Mouse (Mus musculus) hindbrain, postnatal 0 days (tissue): ENCODE measurements around the gene Naglu. TPM values are rescaled to one million over a fixed set of nuclear protein-coding genes. Genes with fewer than 3 reads are reported as not detected.
"Not testable (repeated sequence)": the region's sequence is repeated elsewhere in the genome, so short reads cannot be mapped to it uniquely, and the experiment has no call there.

Experiments used
- ATAC-seq: fragments of 200-750 bp; cut with Nextera tagmentation; 2 replicates; pipeline ENCODE4 v1.8.0; 2017; ENCODE audit warnings: mild to moderate bottlenecking, moderate TSS enrichment, moderate library complexity
- DNase-seq: peaks from one replicate; pipeline ENCODE4 v3.0.0-alpha.2; 2015; ENCODE audit warnings: low spot score
- H3K27ac ChIP-seq: fragments of 300-500 bp; sonication (generic); 2 replicates; pipeline ENCODE4 v1.5.1; 2014; ENCODE audit warnings: mild to moderate bottlenecking
- H3K27me3 ChIP-seq: fragments of 300-500 bp; sonication (generic); 2 replicates; pipeline ENCODE4 v1.6.1; 2014; ENCODE audit warnings: low read length, mixed read lengths; ENCODE audit not compliant: insufficient read depth
- H3K36me3 ChIP-seq: fragments of 300-500 bp; sonication (generic); 2 replicates; pipeline ENCODE4 v1.6.1; 2014; ENCODE audit warnings: low read length, mixed read lengths; ENCODE audit not compliant: insufficient read depth
- H3K4me1 ChIP-seq: fragments of 300-500 bp; sonication (generic); 2 replicates; pipeline ENCODE4 v1.6.1; 2014; ENCODE audit warnings: antibody characterized with exemption, low read length, mixed read lengths; ENCODE audit not compliant: insufficient read depth
- H3K4me2 ChIP-seq: fragments of 300-500 bp; sonication (generic); 2 replicates; pipeline ENCODE4 v1.6.1; 2014; ENCODE audit warnings: low read depth, mild to moderate bottlenecking, low read length, moderate library complexity, mixed read lengths
- H3K4me3 ChIP-seq: fragments of 300-500 bp; sonication (generic); 2 replicates; pipeline ENCODE4 v1.5.1; 2014; ENCODE audit warnings: low read length
- H3K9ac ChIP-seq: fragments of 300-500 bp; sonication (generic); replicated peaks from 2 replicates; pipeline ENCODE4 v1.6.1; 2014; ENCODE audit warnings: mild to moderate bottlenecking, low read length, moderate library complexity, mixed read lengths
- H3K9me3 ChIP-seq: fragments of 300-500 bp; sonication (generic); 2 replicates; pipeline ENCODE4 v1.6.1; 2016; ENCODE audit warnings: low read length, mixed read lengths
- CTCF ChIP-seq: IDR thresholded peaks from 2 replicates; pipeline ENCODE4 v1.5.1; 2016; ENCODE audit warnings: antibody characterized with exemption, control low read depth, low read depth
- WGBS: fragments of 180-500 bp; shearing (Covaris S2); extraction: QIAGEN DNeasy Blood & Tissue Kit; methylation state at CpG from one replicate; pipeline ENCODE4 v1.1.7; 2014; 5-methylcytosine and 5-hydroxymethylcytosine counted together
- microRNA-seq, 2 experiments: library from miRNA; unstranded; fragments of <30 nt; microRNA quantifications; one replicate each; pipeline ENCODE4; 2016
- polyA plus RNA-seq: library from polyadenylated mRNA; unstranded; fragments of >200 nt; fragmentation: Nextera tagmentation; extraction: Ambion mirVana; gene quantifications from 2 replicates; pipeline ENCODE4 v1.2.1, GENCODE M21; 2015
- total RNA-seq: library from RNA; depleted of rRNA; stranded (reverse); fragments of >200 nt; gene quantifications from 2 replicates; pipeline ENCODE4 v1.2.3, GENCODE M21; 2014; rRNA removed

Naglu gene
- total and polyA plus RNA-seq, 2 experiments from 2014 or later: 17.0 to 23.8 TPM

DNA sequence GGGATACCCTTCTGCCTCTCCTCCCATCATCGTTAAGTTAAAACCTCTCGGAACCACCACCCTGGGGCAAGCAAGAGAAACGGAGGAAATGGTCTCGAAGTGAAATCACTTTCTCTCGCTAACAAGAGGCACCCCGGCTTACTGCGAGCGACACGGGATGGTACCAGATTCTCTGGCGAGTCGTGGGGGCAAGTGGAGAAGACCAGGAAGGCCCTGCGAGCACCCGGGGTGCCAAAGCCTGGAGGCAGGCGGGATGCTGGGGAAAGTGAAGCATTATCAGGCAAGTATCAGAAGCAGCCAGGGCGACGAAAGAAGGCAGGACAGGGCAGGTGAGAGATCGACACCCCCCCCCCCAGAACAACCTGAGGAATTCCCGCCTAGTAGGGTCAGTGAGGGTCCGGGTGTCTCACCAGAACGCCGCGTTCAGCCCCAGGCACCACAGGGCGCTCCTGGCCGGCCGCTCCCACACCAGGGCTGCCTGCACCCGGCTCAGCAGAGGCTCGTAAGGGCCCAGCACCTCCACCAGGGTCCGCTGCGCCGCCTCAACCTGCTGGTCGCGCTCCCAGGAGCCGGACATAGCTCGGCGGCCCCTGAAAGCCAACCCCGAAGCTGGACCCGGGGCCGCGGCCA, 49.4 kb downstream of the Naglu start:
- under 1% methylated on average over 39 of the region's 39 CpGs for WGBS
- DNase-seq (no peak), ATAC-seq (peak; percentile 71)
- peaks cover 6% of the 10 kb centered on the region for H3K36me3 ChIP-seq
- peak overlapping the region; percentile 97 for H3K4me3 ChIP-seq
- TF ChIP-seq CTCF: peak; percentile 24; the same call in 1 of the 2 replicates
- H3K4me1 ChIP-seq: peaks cover 14% of the 10 kb centered on the region; the same call in 1 of the 2 replicates
- no peaks in the 10 kb centered on the region for H3K27me3 ChIP-seq
- peak overlapping the region; percentile 94 for H3K27ac ChIP-seq
- H3K9me3 ChIP-seq: no peaks in the 10 kb centered on the region
- peak overlapping the region; percentile 93 for H3K9ac ChIP-seq
- peak overlapping the region; percentile 78 for H3K4me2 ChIP-seq

DNA sequence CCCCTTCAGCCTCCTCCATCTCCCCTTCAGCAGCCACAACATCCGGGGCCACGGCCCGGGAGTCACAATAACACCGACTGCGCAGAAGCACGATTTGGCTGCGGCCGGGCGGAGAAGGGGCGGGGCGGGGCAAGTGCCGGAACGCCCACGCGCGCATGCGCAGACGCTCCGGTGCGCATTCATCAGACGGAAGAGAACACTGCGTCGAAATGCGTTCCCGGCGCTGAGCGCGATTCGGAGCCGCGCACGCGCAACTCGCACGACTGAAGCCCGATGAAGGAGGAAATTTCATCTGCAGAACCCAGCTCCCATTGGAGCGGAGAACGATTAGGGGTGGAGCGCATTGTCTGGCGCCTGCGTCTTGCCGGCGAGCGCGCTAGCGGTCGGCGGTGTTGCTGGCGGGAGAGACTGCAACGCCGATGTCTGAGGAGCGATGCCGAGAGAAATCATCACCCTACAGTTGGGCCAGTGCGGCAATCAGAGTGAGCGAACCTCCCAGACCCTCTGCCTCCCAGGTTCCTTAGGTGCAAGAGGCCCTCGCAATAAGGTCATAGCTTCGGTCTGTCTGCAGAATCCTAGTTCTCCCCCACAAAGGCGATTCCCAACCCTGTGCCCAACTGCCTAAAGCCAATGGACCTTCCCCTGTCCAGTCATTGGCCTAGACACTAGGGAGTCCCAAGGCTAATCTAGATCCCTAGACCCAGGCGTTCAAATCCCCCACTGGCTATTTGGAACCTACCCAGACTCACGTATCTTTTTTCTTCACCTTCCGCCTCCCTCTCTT, 50.1 kb downstream of the Naglu start, which contains the start of the genes Retreg3 and Tubg1:
TSS of gene Retreg3 (minus strand) at position 133 of the 784 bp plus-strand sequence.
TSS of gene Tubg1 (plus strand) at position 178 of the 784 bp plus-strand sequence.
- Histone ChIP-seq H3K4me2 (peak within 1 kb of the TSS; percentile 78), H3K9me3 (no peaks in the 10 kb centered on the region), H3K27ac (peak within 1 kb of the TSS; percentile 94), H3K4me3 (peak within 1 kb of the TSS; percentile 97), H3K27me3 (no peaks in the 10 kb centered on the region), H3K9ac (peak within 1 kb of the TSS; percentile 93), H3K4me1 (peaks cover 14% of the 10 kb centered on the region; the same call in 1 of the 2 replicates), H3K36me3 (peaks cover 6% of the 10 kb centered on the region)
- peak; percentile 14; the same call in 1 of the 2 replicates for TF ChIP-seq CTCF
- DNase-seq (peak; percentile 100), ATAC-seq (peak; percentile 97)
- under 1% methylated on average over 61 of the region's 61 CpGs for WGBS

- peak overlapping the region; percentile 83 for H3K27ac ChIP-seq
- no peaks in the 10 kb centered on the region for H3K9me3 ChIP-seq
- H3K4me1 ChIP-seq: peaks cover 14% of the 10 kb centered on the region; the same call in 1 of the 2 replicates
- H3K4me3 ChIP-seq: peak overlapping the region; percentile 97
- peak overlapping the region; percentile 78 for H3K4me2 ChIP-seq
- peaks cover 6% of the 10 kb centered on the region for H3K36me3 ChIP-seq
- WGBS: 21% methylated on average over 19 of the region's 19 CpGs
- H3K27me3 ChIP-seq: no peaks in the 10 kb centered on the region
- TF ChIP-seq CTCF: no peak
- no peak for ATAC-seq
- DNase-seq: no peak
- H3K9ac ChIP-seq: peak overlapping the region; percentile 53
These were observed 50.9 kb downstream of the Naglu start for GRCm38 (mm10) chr11:101120545-101121188.

DNA sequence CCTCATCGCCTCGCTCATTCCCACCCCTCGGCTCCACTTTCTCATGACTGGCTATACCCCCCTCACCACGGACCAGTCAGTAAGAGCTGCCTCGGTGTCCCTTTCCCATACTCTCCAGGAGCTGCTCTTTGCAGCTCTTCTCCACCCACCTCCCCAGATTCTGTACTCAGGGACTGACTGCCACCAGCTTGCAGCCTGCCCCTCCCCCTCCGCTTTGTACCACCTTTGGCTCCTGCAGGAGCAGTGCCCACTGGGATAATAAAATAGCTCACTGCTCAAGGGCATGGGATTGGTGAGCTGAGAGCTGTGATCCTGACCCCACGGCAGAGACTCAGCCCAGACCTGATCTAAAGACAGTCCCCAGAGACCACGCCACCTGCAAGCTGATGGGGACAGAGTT, 54.7 kb downstream of the Naglu start:
- H3K4me1 ChIP-seq, ATAC-seq, H3K9ac ChIP-seq, H3K27ac ChIP-seq, H3K27me3 ChIP-seq, H3K9me3 ChIP-seq, H3K4me2 ChIP-seq, H3K4me3 ChIP-seq, DNase-seq: not testable (repeated sequence)
- 96% methylated on average over 8 of the region's 8 CpGs for WGBS
- H3K36me3 ChIP-seq: peaks cover 16% of the 10 kb centered on the region

- not testable (repeated sequence) for H3K4me2 ChIP-seq, H3K9me3 ChIP-seq, DNase-seq, H3K27ac ChIP-seq, H3K4me1 ChIP-seq, H3K9ac ChIP-seq, ATAC-seq, H3K27me3 ChIP-seq, H3K4me3 ChIP-seq
- WGBS: 92% methylated on average over 5 of the region's 9 CpGs
- H3K36me3 ChIP-seq: peaks cover 16% of the 10 kb centered on the region
These were observed 55.2 kb downstream of the Naglu start for GRCm38 (mm10) chr11:101125008-101125407.

DNA sequence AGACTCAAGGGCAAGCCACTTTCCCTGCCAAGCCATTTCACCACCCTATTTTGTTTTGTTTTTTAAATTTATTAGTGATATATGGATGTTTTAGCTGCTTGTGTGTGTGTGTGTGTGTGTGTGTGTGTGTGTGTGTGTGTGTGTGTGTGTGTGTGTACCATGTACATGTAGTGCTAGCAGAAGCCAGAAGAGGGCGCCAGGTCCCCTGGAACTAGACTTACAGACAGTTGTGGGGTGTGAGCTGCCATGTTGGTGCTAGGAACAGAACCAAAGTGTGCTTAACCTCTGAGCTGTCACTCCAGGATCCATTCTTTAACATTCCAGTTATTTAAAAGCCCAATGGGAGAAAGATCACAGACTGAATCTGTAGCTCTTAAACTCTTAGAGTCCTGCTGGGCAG, 57.3 kb downstream of the Naglu start:
- DNase-seq (no peak), ATAC-seq (no peak)
- H3K9me3 ChIP-seq: no peaks in the 10 kb centered on the region
- H3K4me3 ChIP-seq: no peak overlapping the region
- no peaks in the 10 kb centered on the region for H3K4me1 ChIP-seq
- H3K27ac ChIP-seq: no peak overlapping the region
- peak; percentile 38 for TF ChIP-seq CTCF
- no peak overlapping the region for H3K9ac ChIP-seq
- 68% methylated on average over 1 of the region's 1 CpGs for WGBS
- peaks cover 16% of the 10 kb centered on the region for H3K36me3 ChIP-seq
- H3K27me3 ChIP-seq: no peaks in the 10 kb centered on the region
- H3K4me2 ChIP-seq: no peak overlapping the region

Small RNA genes within 50 kb of the gene (microRNA-seq; reads per million reads assigned to microRNA genes)
- 5.0 to 5.1 reads per million in 2 experiments for gene Mir6928

Other genes with a start within 250 kb of the Naglu start
- 21.8 and 25.0 TPM in 2 replicates for gene Stat5b, start 219.3 kb upstream of the Naglu start, total RNA-seq
- 12.5 and 12.8 TPM in 2 replicates for gene Stat5b, start 219.3 kb upstream of the Naglu start, polyA plus RNA-seq
- 4.1 and 5.5 TPM in 2 replicates for gene Stat5a, start 210.7 kb upstream of the Naglu start, total RNA-seq
- 2.5 and 3.3 TPM in 2 replicates for gene Stat5a, start 210.7 kb upstream of the Naglu start, polyA plus RNA-seq
- 49.7 and 56.2 TPM in 2 replicates for gene Stat3, start 130.5 kb upstream of the Naglu start, total RNA-seq
- 41.4 and 43.4 TPM in 2 replicates for gene Stat3, start 130.5 kb upstream of the Naglu start, polyA plus RNA-seq
- 19.7 and 26.3 TPM in 2 replicates for gene Cavin1, start 99.1 kb upstream of the Naglu start, total RNA-seq
- gene Cavin1, start 99.1 kb upstream of the Naglu start, polyA plus RNA-seq: 48.6 and 50.2 TPM in 2 replicates
- gene Atp6v0a1, start 60.6 kb upstream of the Naglu start, total RNA-seq: 213 and 222 TPM in 2 replicates
- 162 and 181 TPM in 2 replicates for gene Atp6v0a1, start 60.6 kb upstream of the Naglu start, polyA plus RNA-seq
- 0.16 and 0.22 TPM in 2 replicates for gene Hsd17b1, start 8.4 kb downstream of the Naglu start, total RNA-seq
- gene Hsd17b1, start 8.4 kb downstream of the Naglu start, polyA plus RNA-seq: not detected in 2 replicates
- 45.7 and 53.2 TPM in 2 replicates for gene Coasy, start 12.6 kb downstream of the Naglu start, total RNA-seq
- gene Coasy, start 12.6 kb downstream of the Naglu start, polyA plus RNA-seq: 34.5 and 35.1 TPM in 2 replicates
- gene Mlx, start 17.3 kb downstream of the Naglu start, total RNA-seq: 42.2 and 75.2 TPM in 2 replicates
- gene Mlx, start 17.3 kb downstream of the Naglu start, polyA plus RNA-seq: 58.3 and 61.0 TPM in 2 replicates
- gene Psmc3ip, start 25.4 kb downstream of the Naglu start, total RNA-seq: 2.9 and 5.5 TPM in 2 replicates
- 16.3 and 17.5 TPM in 2 replicates for gene Psmc3ip, start 25.4 kb downstream of the Naglu start, polyA plus RNA-seq
- gene Retreg3, start 49.9 kb downstream of the Naglu start, total RNA-seq: 56.8 and 68.4 TPM in 2 replicates
- gene Retreg3, start 49.9 kb downstream of the Naglu start, polyA plus RNA-seq: 23.4 and 24.7 TPM in 2 replicates
- gene Tubg1, start 49.9 kb downstream of the Naglu start, total RNA-seq: 59.3 and 68.3 TPM in 2 replicates
- gene Tubg1, start 49.9 kb downstream of the Naglu start, polyA plus RNA-seq: 71.5 and 72.8 TPM in 2 replicates
- gene Tubg2, start 85.9 kb downstream of the Naglu start, total RNA-seq: 29.7 and 40.8 TPM in 2 replicates
- 57.7 and 62.8 TPM in 2 replicates for gene Tubg2, start 85.9 kb downstream of the Naglu start, polyA plus RNA-seq
- gene Cntnap1, start 100.5 kb downstream of the Naglu start, total RNA-seq: 25.4 and 28.9 TPM in 2 replicates
- gene Cntnap1, start 100.5 kb downstream of the Naglu start, polyA plus RNA-seq: 5.8 and 6.5 TPM in 2 replicates
- 26.7 and 32.3 TPM in 2 replicates for gene Plekhh3, start 101.3 kb downstream of the Naglu start, total RNA-seq
- gene Plekhh3, start 101.3 kb downstream of the Naglu start, polyA plus RNA-seq: 8.8 TPM in 2 replicates
- 0.16 and 0.43 TPM in 2 replicates for gene Ccr10, start 105.4 kb downstream of the Naglu start, total RNA-seq
- 0.88 and 1.0 TPM in 2 replicates for gene Ccr10, start 105.4 kb downstream of the Naglu start, polyA plus RNA-seq
- gene Ezh1, start 156.5 kb downstream of the Naglu start, total RNA-seq: 26.7 and 27.6 TPM in 2 replicates
- gene Ezh1, start 156.5 kb downstream of the Naglu start, polyA plus RNA-seq: 20.1 and 22.2 TPM in 2 replicates
- 66.1 and 72.7 TPM in 2 replicates for gene Ramp2, start 176.0 kb downstream of the Naglu start, total RNA-seq
- 108 and 111 TPM in 2 replicates for gene Ramp2, start 176.0 kb downstream of the Naglu start, polyA plus RNA-seq
- gene Vps25, start 183.7 kb downstream of the Naglu start, total RNA-seq: 66.1 and 82.1 TPM in 2 replicates
- 134 and 137 TPM in 2 replicates for gene Vps25, start 183.7 kb downstream of the Naglu start, polyA plus RNA-seq
- 1.5 and 2.5 TPM in 2 replicates for gene Wnk4, start 190.6 kb downstream of the Naglu start, total RNA-seq
- 6.5 and 8.0 TPM in 2 replicates for gene Wnk4, start 190.6 kb downstream of the Naglu start, polyA plus RNA-seq
- gene Cntd1, start 209.0 kb downstream of the Naglu start, total RNA-seq: 0.10 TPM in 1 of 2 replicates, not detected in the other
- gene Cntd1, start 209.0 kb downstream of the Naglu start, polyA plus RNA-seq: 0.66 and 0.89 TPM in 2 replicates
- gene Coa3, start 209.1 kb downstream of the Naglu start, total RNA-seq: 146 and 154 TPM in 2 replicates
- 214 and 225 TPM in 2 replicates for gene Coa3, start 209.1 kb downstream of the Naglu start, polyA plus RNA-seq
- 71.1 and 95.3 TPM in 2 replicates for gene Becn1, start 232.3 kb downstream of the Naglu start, total RNA-seq
- gene Becn1, start 232.3 kb downstream of the Naglu start, polyA plus RNA-seq: 140 and 145 TPM in 2 replicates
- gene Psme3, start 246.2 kb downstream of the Naglu start, total RNA-seq: 68.3 and 71.1 TPM in 2 replicates
- gene Psme3, start 246.2 kb downstream of the Naglu start, polyA plus RNA-seq: 78.2 and 83.9 TPM in 2 replicates